Mouse (Mus musculus) heart, embryonic 13.5 days (tissue): ENCODE results near the gene Ppl. TPM values are rescaled to one million over a fixed set of nuclear protein-coding genes. Genes with fewer than 3 reads are reported as not detected.
A peak's percentile ranks its signal among the peaks of the same experiment; 100 is the strongest.

Experiments used
- ATAC-seq: fragments of 200-750 bp; cut with Nextera tagmentation; 2 replicates; pipeline ENCODE4 v1.8.0; 2017; ENCODE audit warnings: moderate TSS enrichment; ENCODE audit not compliant: insufficient number of reproducible peaks, low FRiP score, low TSS enrichment; ENCODE audit errors: extremely low read depth
- H3K27ac ChIP-seq: fragments of 300-500 bp; sonication (generic); replicated peaks from 2 replicates; pipeline ENCODE4 v1.5.1; 2015; ENCODE audit warnings: moderate library complexity, mild to moderate bottlenecking, inconsistent platforms
- H3K27me3 ChIP-seq: fragments of 300-500 bp; sonication (generic); replicated peaks from 2 replicates; pipeline ENCODE4 v1.6.1; 2015; ENCODE audit warnings: mild to moderate bottlenecking, inconsistent platforms
- H3K36me3 ChIP-seq: fragments of 300-500 bp; sonication (generic); 2 replicates; pipeline ENCODE4 v1.6.1; 2015; ENCODE audit warnings: mild to moderate bottlenecking, inconsistent platforms
- H3K4me1 ChIP-seq: fragments of 300-500 bp; sonication (generic); 2 replicates; pipeline ENCODE4 v1.6.1; 2015; ENCODE audit warnings: inconsistent platforms
- H3K4me2 ChIP-seq: fragments of 300-500 bp; sonication (generic); 2 replicates; pipeline ENCODE4 v1.6.1; 2015; ENCODE audit warnings: inconsistent platforms, mild to moderate bottlenecking, moderate library complexity
- H3K4me3 ChIP-seq: fragments of 300-500 bp; sonication (generic); 2 replicates; pipeline ENCODE4 v1.5.1; 2015; ENCODE audit warnings: moderate library complexity, mild to moderate bottlenecking, inconsistent platforms
- H3K9ac ChIP-seq: fragments of 300-500 bp; sonication (generic); 2 replicates; pipeline ENCODE4 v1.6.1; 2015; ENCODE audit warnings: inconsistent platforms, mild to moderate bottlenecking, moderate library complexity
- H3K9me3 ChIP-seq: fragments of 300-500 bp; sonication (generic); 2 replicates; pipeline ENCODE4 v1.6.1; 2016; ENCODE audit warnings: inconsistent platforms
- WGBS: fragments of 180-500 bp; shearing (Covaris S2); methylation state at CpG from one replicate; pipeline ENCODE4 v1.1.7; 2015; ENCODE audit warnings: mixed read lengths; 5-methylcytosine and 5-hydroxymethylcytosine counted together
- polyA plus RNA-seq: library from polyadenylated mRNA; unstranded; fragments of >200 nt; fragmentation: Nextera tagmentation; extraction: Ambion mirVana; gene quantifications from 2 replicates; pipeline ENCODE4 v1.2.1, GENCODE M21; 2015

Ppl gene
- polyA plus RNA-seq, 1 experiment from 2014 or later = 1.4 TPM

- Histone ChIP-seq H3K4me1 (peaks cover 16% of the 10 kb centered on the region), H3K4me3 (peak overlapping the region; percentile 42), H3K27me3 (peaks cover 50% of the 10 kb centered on the region), H3K36me3 (no peaks in the 10 kb centered on the region), H3K4me2 (peak overlapping the region; percentile 68), H3K27ac (no peak overlapping the region), H3K9ac (peak overlapping the region; percentile 17; the same call in 1 of the 2 replicates), H3K9me3 (no peaks in the 10 kb centered on the region)
- 3% methylated on average over 26 of the region's 26 CpGs for WGBS
- peak; percentile 81 for ATAC-seq
These were observed 14.3 kb upstream of the Ppl start for GRCm38 (mm10) chr16:5146367-5147036.

- Histone ChIP-seq H3K4me1 (peaks cover 16% of the 10 kb centered on the region), H3K4me3 (no peak overlapping the region), H3K4me2 (peak overlapping the region; percentile 68; the same call in 1 of the 2 replicates), H3K27me3 (peaks cover 41% of the 10 kb centered on the region), H3K27ac (no peak overlapping the region), H3K9me3 (no peaks in the 10 kb centered on the region), H3K9ac (no peak overlapping the region), H3K36me3 (no peaks in the 10 kb centered on the region)
- no peak for ATAC-seq
- 0% methylated on average over 7 of the region's 7 CpGs for WGBS
These were observed 13.3 kb upstream of the Ppl start for GRCm38 (mm10) chr16:5145570-5145969.

GRCm38 (mm10) chr16:5139741-5140140, 7.5 kb upstream of the Ppl start:
- 49% methylated on average over 4 of the region's 4 CpGs for WGBS
- Histone ChIP-seq H3K4me1 (peaks cover 24% of the 10 kb centered on the region), H3K4me3 (no peak overlapping the region), H3K9me3 (no peaks in the 10 kb centered on the region), H3K27me3 (no peaks in the 10 kb centered on the region; the same call in 1 of the 2 replicates), H3K27ac (no peak overlapping the region), H3K4me2 (no peak overlapping the region), H3K36me3 (no peaks in the 10 kb centered on the region), H3K9ac (no peak overlapping the region)
- no peak for ATAC-seq

- Histone ChIP-seq H3K36me3 (no peaks in the 10 kb centered on the region), H3K9ac (no peak overlapping the region), H3K27ac (no peak overlapping the region), H3K4me1 (peaks cover 43% of the 10 kb centered on the region), H3K4me3 (no peak overlapping the region), H3K4me2 (no peak overlapping the region), H3K27me3 (peaks cover 19% of the 10 kb centered on the region), H3K9me3 (no peaks in the 10 kb centered on the region)
- ATAC-seq = no peak
- WGBS = 69% methylated on average over 12 of the region's 12 CpGs
These were observed 4.9 kb upstream of the Ppl start for GRCm38 (mm10) chr16:5137006-5137540.

GRCm38 (mm10) chr16:5136505-5136904, 4.3 kb upstream of the Ppl start:
- H3K27me3 ChIP-seq = peaks cover 25% of the 10 kb centered on the region
- ATAC-seq = no peak
- no peak overlapping the region for H3K9ac ChIP-seq
- no peaks in the 10 kb centered on the region for H3K36me3 ChIP-seq
- WGBS = 17% methylated on average over 4 of the region's 4 CpGs
- no peaks in the 10 kb centered on the region for H3K9me3 ChIP-seq
- H3K4me3 ChIP-seq = no peak overlapping the region
- H3K4me2 ChIP-seq = no peak overlapping the region
- peaks cover 49% of the 10 kb centered on the region for H3K4me1 ChIP-seq
- no peak overlapping the region for H3K27ac ChIP-seq

GRCm38 (mm10) chr16:5135551-5136261, 3.5 kb upstream of the Ppl start:
- Histone ChIP-seq H3K27ac (peak overlapping the region; percentile 53), H3K4me2 (no peak overlapping the region), H3K4me1 (peaks cover 57% of the 10 kb centered on the region), H3K9ac (no peak overlapping the region), H3K9me3 (no peaks in the 10 kb centered on the region), H3K36me3 (no peaks in the 10 kb centered on the region), H3K4me3 (no peak overlapping the region), H3K27me3 (peaks cover 32% of the 10 kb centered on the region)
- 48% methylated on average over 8 of the region's 8 CpGs for WGBS
- ATAC-seq = no peak

- H3K9me3 ChIP-seq = no peaks in the 10 kb centered on the region
- H3K27me3 ChIP-seq = peaks cover 42% of the 10 kb centered on the region
- WGBS = 32% methylated on average over 14 of the region's 14 CpGs
- H3K27ac ChIP-seq = peak overlapping the region; percentile 53
- peak overlapping the region; percentile 3; the same call in 1 of the 2 replicates for H3K4me2 ChIP-seq
- H3K9ac ChIP-seq = no peak overlapping the region
- peaks cover 60% of the 10 kb centered on the region for H3K4me1 ChIP-seq
- H3K4me3 ChIP-seq = no peak overlapping the region
- H3K36me3 ChIP-seq = no peaks in the 10 kb centered on the region
- ATAC-seq = 0 out of 2 replicates have a peak, but pooled peaks have one; percentile 23
These were observed 2.6 kb upstream of the Ppl start for GRCm38 (mm10) chr16:5134623-5135330.

GRCm38 (mm10) chr16:5131251-5131922, 834 bp downstream of the Ppl start:
- H3K36me3 ChIP-seq = no peaks in the 10 kb centered on the region
- WGBS = 7% methylated on average over 25 of the region's 25 CpGs
- H3K4me2 ChIP-seq = peak overlapping the region; percentile 73
- peak overlapping the region; percentile 54 for H3K4me3 ChIP-seq
- no peak overlapping the region for H3K27ac ChIP-seq
- peaks cover 52% of the 10 kb centered on the region for H3K4me1 ChIP-seq
- no peaks in the 10 kb centered on the region for H3K9me3 ChIP-seq
- no peak for ATAC-seq
- peaks cover 73% of the 10 kb centered on the region for H3K27me3 ChIP-seq
- peak overlapping the region; percentile 67; the same call in 1 of the 2 replicates for H3K9ac ChIP-seq

GRCm38 (mm10) chr16:5130766-5131165, 1.5 kb downstream of the Ppl start:
- ATAC-seq = no peak
- H3K4me2 ChIP-seq = peak overlapping the region; percentile 73
- no peaks in the 10 kb centered on the region for H3K36me3 ChIP-seq
- 24% methylated on average over 4 of the region's 4 CpGs for WGBS
- no peak overlapping the region for H3K27ac ChIP-seq
- no peaks in the 10 kb centered on the region for H3K9me3 ChIP-seq
- no peak overlapping the region for H3K4me3 ChIP-seq
- H3K9ac ChIP-seq = no peak overlapping the region
- H3K27me3 ChIP-seq = peaks cover 78% of the 10 kb centered on the region
- peaks cover 46% of the 10 kb centered on the region for H3K4me1 ChIP-seq

GRCm38 (mm10) chr16:5130196-5130595, 2.0 kb downstream of the Ppl start:
- Histone ChIP-seq H3K4me1 (peaks cover 41% of the 10 kb centered on the region), H3K4me3 (no peak overlapping the region), H3K9me3 (no peaks in the 10 kb centered on the region), H3K36me3 (no peaks in the 10 kb centered on the region), H3K4me2 (no peak overlapping the region), H3K9ac (no peak overlapping the region), H3K27ac (no peak overlapping the region), H3K27me3 (peaks cover 82% of the 10 kb centered on the region)
- ATAC-seq = no peak
- WGBS = 71% methylated on average over 2 of the region's 2 CpGs

GRCm38 (mm10) chr16:5123476-5123875, 8.7 kb downstream of the Ppl start:
- H3K4me3 ChIP-seq = no peak overlapping the region
- peaks cover 72% of the 10 kb centered on the region for H3K27me3 ChIP-seq
- WGBS = 59% methylated on average over 6 of the region's 6 CpGs

More at GRCm38 (mm10) chr16:5123476-5123875, 8.7 kb downstream of the Ppl start:
- no peak for ATAC-seq
- H3K36me3 ChIP-seq = no peaks in the 10 kb centered on the region
- no peaks in the 10 kb centered on the region for H3K4me1 ChIP-seq
- no peak overlapping the region for H3K4me2 ChIP-seq
- no peak overlapping the region for H3K27ac ChIP-seq
- H3K9me3 ChIP-seq = 0 out of 2 replicates have a peak, but pooled peaks cover 4% of the 10 kb centered on the region
- no peak overlapping the region for H3K9ac ChIP-seq
